Comparison of ENCODE assay signal across 9 mouse cellular contexts in genomic region chr11:96261323-96261890, GRCm38 (mm10). TPM values are rescaled to one million over a fixed set of nuclear protein-coding genes. Genes with fewer than 3 reads are reported as not detected.
DNase-seq lines count a peak whose midpoint lies in the region; ATAC-seq and TF ChIP-seq lines count a peak whose summit lies in the region.
"Had no signal": no experiment of that assay in that cellular context is flagged by ENCODE, and none has a peak within 500 bp of the region (broad histone marks: within the 10 kb centered on the region; RNA-seq: fewer than 3 reads in every experiment).

No protein-coding gene starts in this region.

- WGBS in midbrain, embryonic 11.5 days, result 2% methylated on average over 24 of the region's 24 CpGs
- WGBS in midbrain, embryonic 13.5 days, result under 1% methylated on average over 24 of the region's 24 CpGs
- WGBS in limb, embryonic 14.5 days, result 3% methylated on average over 24 of the region's 24 CpGs

- no peak for ATAC-seq in CD4-positive, CD25-positive, alpha-beta regulatory T cell, adult 4 months
- no peak for ATAC-seq in midbrain, embryonic 11.5 days (ENCODE audit: low FRiP score)
- no peak for ATAC-seq in midbrain, embryonic 13.5 days
- no peak for ATAC-seq in limb, embryonic 14.5 days (ENCODE audit: low FRiP score, low read depth)

- no peak overlapping the region for H3K4me2 ChIP-seq in midbrain, embryonic 11.5 days
- no peak overlapping the region for H3K4me2 ChIP-seq in midbrain, embryonic 13.5 days (replicated peaks)
- no peak overlapping the region for H3K4me2 ChIP-seq in limb, embryonic 14.5 days (replicated peaks; ENCODE audit: low read depth, low read length, severe bottlenecking)
- H3K4me2 ChIP-seq: hindbrain, embryonic 15.5 days had no signal

- H3K4me3 ChIP-seq in midbrain, embryonic 11.5 days (ENCODE audit: low read depth, low read length), result no peak overlapping the region
- no peak overlapping the region for H3K4me3 ChIP-seq in midbrain, embryonic 13.5 days (replicated peaks)
- H3K4me3 ChIP-seq in limb, embryonic 14.5 days (replicated peaks; ENCODE audit: low read length), result 0 out of 2 replicates have a peak overlapping the region, but pooled peaks have one; percentile 6
- H3K4me3 ChIP-seq: hindbrain, embryonic 15.5 days had no signal

- no peak overlapping the region for H3K27ac ChIP-seq in midbrain, embryonic 11.5 days (ENCODE audit: low read depth, low read length)
- no peak overlapping the region for H3K27ac ChIP-seq in midbrain, embryonic 13.5 days
- no peak overlapping the region for H3K27ac ChIP-seq in limb, embryonic 14.5 days (replicated peaks; ENCODE audit: low read depth, low read length)
- H3K27ac ChIP-seq: hindbrain, embryonic 15.5 days had no signal

- peaks cover 100% of the 10 kb centered on the region for H3K27me3 ChIP-seq in midbrain, embryonic 11.5 days (ENCODE audit: control insufficient read depth, insufficient read depth, low read length)
- peaks cover 100% of the 10 kb centered on the region for H3K27me3 ChIP-seq in midbrain, embryonic 13.5 days
- H3K27me3 ChIP-seq in limb, embryonic 14.5 days (ENCODE audit: control insufficient read depth, insufficient read depth, low read length), result peaks cover 96% of the 10 kb centered on the region

- H3K36me3 ChIP-seq in midbrain, embryonic 11.5 days (ENCODE audit: control insufficient read depth, insufficient read depth, low read length), result no peaks in the 10 kb centered on the region
- H3K36me3 ChIP-seq in midbrain, embryonic 13.5 days, result no peaks in the 10 kb centered on the region
- H3K36me3 ChIP-seq in limb, embryonic 14.5 days (ENCODE audit: control insufficient read depth, insufficient read depth, low read length), result no peaks in the 10 kb centered on the region
- H3K36me3 ChIP-seq: hindbrain, embryonic 15.5 days had no signal

- no peak overlapping the region for H3K9ac ChIP-seq in midbrain, embryonic 11.5 days (ENCODE audit: low read length)
- no peak overlapping the region for H3K9ac ChIP-seq in midbrain, embryonic 13.5 days (replicated peaks)
- no peak overlapping the region for H3K9ac ChIP-seq in limb, embryonic 14.5 days (ENCODE audit: low read depth, low read length, severe bottlenecking)
- H3K9ac ChIP-seq: hindbrain, embryonic 15.5 days had no signal

- no peak for TF ChIP-seq POLR2A in limb, embryonic 14.5 days (IDR thresholded peaks at IDR 0.05; ENCODE audit: borderline replicate concordance, extremely low read depth, insufficient read depth, insufficient read length)

- no peaks in the 10 kb centered on the region for H3K4me1 ChIP-seq in midbrain, embryonic 11.5 days (ENCODE audit: control insufficient read depth, insufficient read depth, low read length)
- H3K4me1 ChIP-seq in midbrain, embryonic 13.5 days (replicated peaks), result no peaks in the 10 kb centered on the region
- 0 out of 2 replicates have a peak, but pooled peaks cover 7% of the 10 kb centered on the region for H3K4me1 ChIP-seq in limb, embryonic 14.5 days (ENCODE audit: control insufficient read depth, insufficient read depth, low read length)
- H3K4me1 ChIP-seq: hindbrain, embryonic 15.5 days had no signal

- no peaks in the 10 kb centered on the region for H3K9me3 ChIP-seq in midbrain, embryonic 11.5 days (ENCODE audit: control insufficient read depth, low read length)
- no peaks in the 10 kb centered on the region for H3K9me3 ChIP-seq in midbrain, embryonic 13.5 days
- no peaks in the 10 kb centered on the region for H3K9me3 ChIP-seq in limb, embryonic 14.5 days (ENCODE audit: control insufficient read depth, low read length)
- H3K9me3 ChIP-seq: hindbrain, embryonic 15.5 days had no signal

- DNase-seq in CD4-positive, CD25-positive, alpha-beta regulatory T cell, adult 2 months (ENCODE audit: low read depth, low spot score), result peak; percentile 74
- peak; percentile 98 for DNase-seq in midbrain, embryonic 11.5 days (ENCODE audit: low spot score, missing footprints)
- peak; percentile 80 for DNase-seq in forelimb bud, embryonic 11.5 days (ENCODE audit: low read depth, low spot score)
- peak; percentile 68 for DNase-seq in limb, embryonic 14.5 days (ENCODE audit: low spot score)
- peak; percentile 79 for DNase-seq in ovary, postnatal 36 days (ENCODE audit: low spot score)
- no peak for DNase-seq in frontal cortex, postnatal 14 days (ENCODE audit: low spot score in 2 of 2)

RNA-seq across cellular contexts. Expression of gene Hoxb9, which starts 9.8 kb away (rescaled TPM):
- under 1 TPM in 1 of 2 experiments, not detected in 1; 0.23 TPM for polyA plus RNA-seq in CD4-positive, CD25-positive, alpha-beta regulatory T cell, adult 4 months (2017; shearing (Covaris generic))
- polyA plus RNA-seq in midbrain, embryonic 11.5 days (2014; fragmentation: Nextera tagmentation; extraction: Ambion mirVana), result not detected in 2 replicates
- polyA plus RNA-seq in midbrain, embryonic 13.5 days (2015; fragmentation: Nextera tagmentation; extraction: Ambion mirVana), result not detected in 2 replicates
- 3.2 and 4.4 TPM in 2 replicates for polyA plus RNA-seq in limb, embryonic 14.5 days (2012; rRNA removed)
- polyA plus RNA-seq in limb, embryonic 14.5 days (2014; fragmentation: Nextera tagmentation; extraction: Ambion mirVana), result 1.1 and 1.2 TPM in 2 replicates

RNA-seq across cellular contexts. Expression of gene Hoxb8, which starts 20.3 kb away (rescaled TPM):
- polyA plus RNA-seq in CD4-positive, CD25-positive, alpha-beta regulatory T cell, adult 4 months (2017; shearing (Covaris generic)), result not detected
- polyA plus RNA-seq in midbrain, embryonic 11.5 days (2014; fragmentation: Nextera tagmentation; extraction: Ambion mirVana), result not detected in 2 replicates
- polyA plus RNA-seq in midbrain, embryonic 13.5 days (2015; fragmentation: Nextera tagmentation; extraction: Ambion mirVana), result not detected in 2 replicates
- polyA plus RNA-seq in limb, embryonic 14.5 days (2012; rRNA removed), result 2.1 and 2.3 TPM in 2 replicates
- polyA plus RNA-seq in limb, embryonic 14.5 days (2014; fragmentation: Nextera tagmentation; extraction: Ambion mirVana), result 0.10 and 0.43 TPM in 2 replicates

RNA-seq across cellular contexts. Expression of gene Hoxb7, which starts 25.0 kb away (rescaled TPM):
- polyA plus RNA-seq in CD4-positive, CD25-positive, alpha-beta regulatory T cell, adult 4 months (2017; shearing (Covaris generic)), result not detected
- polyA plus RNA-seq in midbrain, embryonic 11.5 days (2014; fragmentation: Nextera tagmentation; extraction: Ambion mirVana), result not detected in 2 replicates
- polyA plus RNA-seq in midbrain, embryonic 13.5 days (2015; fragmentation: Nextera tagmentation; extraction: Ambion mirVana), result not detected in 2 replicates
- 2.0 and 2.7 TPM in 2 replicates for polyA plus RNA-seq in limb, embryonic 14.5 days (2012; rRNA removed)
- 2.2 and 4.4 TPM in 2 replicates for polyA plus RNA-seq in limb, embryonic 14.5 days (2014; fragmentation: Nextera tagmentation; extraction: Ambion mirVana)

RNA-seq across cellular contexts. Expression of gene Hoxb6, which starts 30.9 kb away (rescaled TPM):
- polyA plus RNA-seq in CD4-positive, CD25-positive, alpha-beta regulatory T cell, adult 4 months (2017; shearing (Covaris generic)), result not detected
- not detected in 2 replicates for polyA plus RNA-seq in midbrain, embryonic 11.5 days (2014; fragmentation: Nextera tagmentation; extraction: Ambion mirVana)
- polyA plus RNA-seq in midbrain, embryonic 13.5 days (2015; fragmentation: Nextera tagmentation; extraction: Ambion mirVana), result not detected in 2 replicates
- polyA plus RNA-seq in limb, embryonic 14.5 days (2012; rRNA removed), result 2.2 and 2.8 TPM in 2 replicates
- polyA plus RNA-seq in limb, embryonic 14.5 days (2014; fragmentation: Nextera tagmentation; extraction: Ambion mirVana), result 0.30 and 0.61 TPM in 2 replicates

RNA-seq across cellular contexts. Expression of gene Hoxb5, which starts 41.7 kb away (rescaled TPM):
- polyA plus RNA-seq in CD4-positive, CD25-positive, alpha-beta regulatory T cell, adult 4 months (2017; shearing (Covaris generic)), result not detected
- not detected in 2 replicates for polyA plus RNA-seq in midbrain, embryonic 11.5 days (2014; fragmentation: Nextera tagmentation; extraction: Ambion mirVana)
- polyA plus RNA-seq in midbrain, embryonic 13.5 days (2015; fragmentation: Nextera tagmentation; extraction: Ambion mirVana), result 0.08 TPM in 1 of 2 replicates, not detected in the other
- polyA plus RNA-seq in limb, embryonic 14.5 days (2012; rRNA removed), result 1.8 TPM in 2 replicates
- polyA plus RNA-seq in limb, embryonic 14.5 days (2014; fragmentation: Nextera tagmentation; extraction: Ambion mirVana), result 0.51 and 0.85 TPM in 2 replicates

Comparison
In these comparisons a context has a peak if more than half of its experiments do, and no peak if none do; other contexts are left out.
1. DNase-seq: peak in CD4-positive, CD25-positive, alpha-beta regulatory T cell, adult 2 months (single experiment), midbrain, embryonic 11.5 days (single experiment), forelimb bud, embryonic 11.5 days (single experiment), limb, embryonic 14.5 days (single experiment) and ovary, postnatal 36 days (single experiment); none in frontal cortex, postnatal 14 days (0 of 2).